Mouse (Mus musculus) heart, embryonic 16.5 days (tissue): ENCODE data around the gene Krtap5-4. TPM values are rescaled to one million over a fixed set of nuclear protein-coding genes. Genes with fewer than 3 reads are reported as not detected.
"Not testable (repeated sequence)": the region's sequence is repeated elsewhere in the genome, so short reads cannot be mapped to it uniquely, and the experiment has no call there.

Experiments
- ATAC-seq: fragments of 200-750 bp; cut with Nextera tagmentation; replicated peaks from 2 replicates; pipeline ENCODE4 v1.8.0; 2017; ENCODE audit warnings: moderate number of reproducible peaks; ENCODE audit not compliant: insufficient read depth, low FRiP score; ENCODE audit errors: extremely low read depth
- H3K27ac ChIP-seq: fragments of 300-500 bp; sonication (generic); 2 replicates; pipeline ENCODE4 v1.5.1; 2014; ENCODE audit warnings: mild to moderate bottlenecking, low read length, control low read depth, moderate library complexity
- H3K27me3 ChIP-seq: fragments of 300-500 bp; sonication (generic); 2 replicates; pipeline ENCODE4 v1.6.1; 2014; ENCODE audit warnings: low read length, mixed read lengths; ENCODE audit not compliant: control insufficient read depth, insufficient read depth
- H3K36me3 ChIP-seq: fragments of 300-500 bp; sonication (generic); 2 replicates; pipeline ENCODE4 v1.6.1; 2014; ENCODE audit not compliant: control insufficient read depth, insufficient read depth
- H3K4me1 ChIP-seq: fragments of 300-500 bp; sonication (generic); 2 replicates; pipeline ENCODE4 v1.6.1; 2014; ENCODE audit warnings: low read length, mixed read lengths; ENCODE audit not compliant: control insufficient read depth, insufficient read depth
- H3K4me2 ChIP-seq: fragments of 300-500 bp; sonication (generic); 2 replicates; pipeline ENCODE4 v1.6.1; 2014; ENCODE audit warnings: low read depth, mild to moderate bottlenecking, control low read depth, low read length
- H3K4me3 ChIP-seq: fragments of 300-500 bp; sonication (generic); 2 replicates; pipeline ENCODE4 v1.5.1; 2014; ENCODE audit warnings: mild to moderate bottlenecking, control low read depth, low read length
- H3K9ac ChIP-seq: fragments of 300-500 bp; sonication (generic); 2 replicates; pipeline ENCODE4 v1.6.1; 2014; ENCODE audit warnings: low read length, control low read depth
- H3K9me3 ChIP-seq: fragments of 300-500 bp; sonication (generic); replicated peaks from 2 replicates; pipeline ENCODE4 v1.6.1; 2016; ENCODE audit warnings: low read length; ENCODE audit not compliant: control insufficient read depth
- WGBS: fragments of 180-500 bp; shearing (Covaris S2); extraction: QIAGEN DNeasy Blood & Tissue Kit; methylation state at CpG from one replicate; pipeline ENCODE4 v1.1.7; 2014; 5-methylcytosine and 5-hydroxymethylcytosine counted together
- polyA plus RNA-seq: library from polyadenylated mRNA; unstranded; fragments of >200 nt; fragmentation: Nextera tagmentation; extraction: Ambion mirVana; gene quantifications from 2 replicates; pipeline ENCODE4 v1.2.1, GENCODE M21; 2015

The Krtap5-4 gene
- polyA plus RNA-seq: 0.18 TPM in 1 of 2 replicates, not detected in the other

DNA sequence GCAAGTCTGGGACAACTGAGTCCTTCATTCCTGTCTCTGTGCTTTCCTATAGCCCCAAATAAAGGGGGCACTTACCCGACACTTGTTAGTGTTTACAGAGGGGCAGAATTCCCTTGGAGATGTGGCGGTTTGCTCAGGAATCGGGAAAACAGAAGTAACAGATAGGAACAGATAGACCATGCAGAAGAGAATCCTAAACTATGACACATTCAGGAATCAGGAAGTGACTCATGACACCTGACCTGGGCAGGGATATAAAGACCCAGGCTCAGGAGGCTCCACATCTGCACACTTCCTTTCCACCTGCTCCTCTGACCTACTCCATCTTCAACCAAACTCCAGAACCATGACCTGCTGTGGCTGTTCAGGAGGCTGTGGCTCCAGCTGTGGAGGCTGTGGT, at the start of gene Krtap5-4:
Krtap5-4 (plus strand) TSS at position 301 of the 400 bp plus-strand sequence.
- Histone ChIP-seq H3K9ac (no peak within 1 kb of the TSS), H3K27ac (no peak within 1 kb of the TSS), H3K27me3 (no peaks in the 10 kb centered on the region), H3K36me3 (no peaks in the 10 kb centered on the region), H3K4me1 (no peaks in the 10 kb centered on the region), H3K4me3 (no peak within 1 kb of the TSS), H3K4me2 (no peak within 1 kb of the TSS), H3K9me3 (no peaks in the 10 kb centered on the region)
- ATAC-seq: no peak
- 36% methylated on average over 3 of the region's 3 CpGs for WGBS

DNA sequence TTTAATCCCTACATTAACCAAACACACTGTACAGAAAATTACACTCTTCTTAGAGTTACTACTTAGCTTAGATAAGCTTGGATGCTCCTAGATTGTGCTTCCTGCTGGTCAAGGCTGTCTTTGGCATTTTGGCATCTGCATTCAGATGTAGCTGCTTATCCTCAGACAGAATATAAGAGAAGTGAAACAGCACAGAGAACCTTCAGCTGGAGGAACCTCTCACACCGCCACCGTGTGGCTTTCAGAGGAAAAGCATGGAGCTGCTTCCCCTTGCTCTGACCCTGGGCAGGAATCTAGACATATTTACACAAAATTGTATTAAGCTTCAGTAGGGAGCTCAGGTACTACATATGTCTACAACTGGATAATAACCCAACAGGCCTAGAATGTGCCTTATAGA, 47.8 kb upstream of the Krtap5-4 start:
- no peaks in the 10 kb centered on the region for H3K36me3 ChIP-seq
- no peaks in the 10 kb centered on the region for H3K4me1 ChIP-seq
- H3K27me3 ChIP-seq: 0 out of 2 replicates have a peak, but pooled peaks cover 2% of the 10 kb centered on the region
- ATAC-seq: no peak
- H3K9me3 ChIP-seq: no peaks in the 10 kb centered on the region
- no peak overlapping the region for H3K4me3 ChIP-seq
- WGBS: 0% methylated on average over 2 of the region's 2 CpGs
- no peak overlapping the region for H3K27ac ChIP-seq
- no peak overlapping the region for H3K9ac ChIP-seq
- H3K4me2 ChIP-seq: no peak overlapping the region

DNA sequence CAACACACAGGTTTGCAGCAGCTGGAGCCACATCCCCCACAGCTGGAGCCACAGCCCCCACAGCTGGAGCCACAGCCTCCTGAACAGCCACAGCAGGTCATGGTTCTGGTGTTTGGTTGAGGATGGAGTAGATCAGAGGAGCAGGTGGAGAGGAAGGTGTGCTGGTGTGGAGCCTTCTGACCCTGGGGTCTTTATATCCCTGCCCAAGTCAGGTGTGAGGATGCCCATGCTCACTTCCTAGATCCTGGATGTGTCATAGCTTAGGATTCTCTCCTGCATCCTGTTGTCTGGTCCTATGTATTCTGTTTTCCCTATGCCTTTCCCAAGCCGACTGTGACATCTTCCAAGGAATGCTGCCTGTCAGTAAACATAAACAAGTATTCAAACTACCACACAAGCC, 45.1 kb upstream of the Krtap5-4 start, which contains the start of gene Gm2431:
Gm2431 (minus strand) TSS at position 101 of the 400 bp plus-strand sequence.
- ATAC-seq, H3K9me3 ChIP-seq, H3K4me1 ChIP-seq, H3K4me2 ChIP-seq, H3K36me3 ChIP-seq, H3K27me3 ChIP-seq, H3K27ac ChIP-seq, H3K9ac ChIP-seq, H3K4me3 ChIP-seq: not testable (repeated sequence)
- 40% methylated on average over 1 of the region's 1 CpGs for WGBS

DNA sequence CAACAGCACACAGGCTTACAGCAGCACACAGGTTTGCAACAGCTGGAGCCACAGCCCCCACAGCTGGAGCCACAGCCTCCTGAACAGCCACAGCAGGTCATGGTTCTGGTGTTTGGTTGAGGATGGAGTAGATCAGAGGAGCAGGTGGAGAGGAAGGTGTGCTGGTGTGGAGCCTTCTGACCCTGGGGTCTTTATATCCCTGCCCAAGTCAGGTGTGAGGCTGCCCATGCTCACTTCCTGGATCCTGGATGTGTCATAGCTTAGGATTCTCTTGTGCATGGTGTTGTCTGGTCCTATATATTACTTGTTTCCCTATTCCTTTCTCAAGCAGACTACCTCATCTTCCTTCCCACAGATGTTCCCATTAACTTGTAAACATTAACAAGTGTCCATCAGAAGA, 29.1 kb upstream of the Krtap5-4 start, which contains the start of gene Gm4559:
Gm4559 (minus strand) TSS at position 101 of the 400 bp plus-strand sequence.
- not testable (repeated sequence) for H3K36me3 ChIP-seq, H3K9me3 ChIP-seq, H3K27ac ChIP-seq, H3K4me2 ChIP-seq, H3K4me3 ChIP-seq, H3K27me3 ChIP-seq, H3K9ac ChIP-seq, H3K4me1 ChIP-seq, ATAC-seq

DNA sequence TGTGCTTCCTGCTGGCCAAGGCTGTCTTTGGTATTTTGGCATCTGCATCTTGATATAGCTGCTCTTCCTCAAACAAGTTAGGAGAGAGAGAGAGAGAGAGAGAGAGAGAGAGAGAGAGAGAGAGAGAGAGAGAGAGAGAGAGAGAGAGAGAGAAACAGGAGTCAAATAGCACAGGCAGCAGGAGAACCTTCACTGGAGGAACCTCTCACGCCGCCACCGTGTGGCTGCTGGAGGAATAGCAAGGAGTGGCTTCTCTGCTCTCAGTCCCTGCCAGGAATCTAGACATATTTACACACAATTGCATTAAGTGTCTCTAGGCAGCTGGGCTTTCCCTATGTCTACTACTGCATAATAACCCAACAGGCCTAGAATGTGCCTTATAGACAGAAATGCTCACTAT, 25.2 kb upstream of the Krtap5-4 start:
- H3K36me3 ChIP-seq, H3K27ac ChIP-seq, H3K4me2 ChIP-seq, H3K4me3 ChIP-seq, H3K4me1 ChIP-seq, H3K9ac ChIP-seq, ATAC-seq, H3K9me3 ChIP-seq, H3K27me3 ChIP-seq: not testable (repeated sequence)
- WGBS: 0% methylated on average over 3 of the region's 3 CpGs

DNA sequence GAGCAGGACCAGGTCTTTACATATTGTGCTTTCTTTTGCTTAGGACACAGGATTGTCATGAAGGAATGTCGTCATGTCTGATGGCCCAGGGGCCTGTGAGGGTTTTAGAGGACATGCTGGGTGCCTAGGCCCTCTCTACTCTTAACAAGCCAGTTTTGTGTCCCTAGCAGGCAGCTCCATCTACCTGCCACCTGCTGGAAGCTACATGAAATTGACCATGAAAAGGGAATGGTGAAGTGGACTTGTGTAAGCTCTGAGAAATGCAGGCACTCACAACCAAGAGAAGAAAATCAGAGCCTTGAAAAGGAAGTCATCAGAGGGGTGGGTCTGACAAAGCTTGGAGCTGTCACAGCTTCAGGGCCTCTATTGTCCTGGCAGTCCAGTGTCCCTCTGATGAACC, 24.1 kb upstream of the Krtap5-4 start:
- WGBS: 76% methylated on average over 1 of the region's 1 CpGs

DNA sequence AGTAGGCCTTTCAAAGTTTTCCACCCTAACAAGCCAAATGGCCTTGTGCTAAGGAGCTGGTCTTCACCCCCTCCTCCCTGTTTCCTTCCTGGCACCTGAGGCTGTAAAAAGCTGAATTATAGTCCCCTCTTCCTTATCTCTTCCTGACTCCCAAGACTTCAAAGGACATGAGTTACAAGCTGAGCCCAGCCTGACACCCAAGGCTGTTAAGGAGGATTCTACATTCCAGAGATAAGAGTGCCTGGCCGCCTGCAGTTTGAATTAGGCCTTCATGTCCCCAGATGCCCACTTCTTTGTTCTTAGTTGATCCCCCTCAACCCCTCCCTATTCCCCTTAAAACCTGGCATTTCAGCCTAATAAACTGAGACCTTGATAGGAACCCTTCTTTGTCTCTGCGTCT, 20.5 kb upstream of the Krtap5-4 start:
- not testable (repeated sequence) for H3K4me3 ChIP-seq, H3K27ac ChIP-seq, H3K27me3 ChIP-seq, H3K4me2 ChIP-seq, ATAC-seq, H3K36me3 ChIP-seq, H3K9ac ChIP-seq, H3K9me3 ChIP-seq
- WGBS: 27% methylated on average over 2 of the region's 2 CpGs
- peaks cover 17% of the 10 kb centered on the region for H3K4me1 ChIP-seq

More for the DNA sequence above, 24.1 kb upstream of the Krtap5-4 start:
- not testable (repeated sequence) for H3K4me2 ChIP-seq, H3K27me3 ChIP-seq, H3K9me3 ChIP-seq, H3K36me3 ChIP-seq, ATAC-seq, H3K4me3 ChIP-seq, H3K9ac ChIP-seq, H3K27ac ChIP-seq
- peaks cover 10% of the 10 kb centered on the region; the same call in 1 of the 2 replicates for H3K4me1 ChIP-seq

DNA sequence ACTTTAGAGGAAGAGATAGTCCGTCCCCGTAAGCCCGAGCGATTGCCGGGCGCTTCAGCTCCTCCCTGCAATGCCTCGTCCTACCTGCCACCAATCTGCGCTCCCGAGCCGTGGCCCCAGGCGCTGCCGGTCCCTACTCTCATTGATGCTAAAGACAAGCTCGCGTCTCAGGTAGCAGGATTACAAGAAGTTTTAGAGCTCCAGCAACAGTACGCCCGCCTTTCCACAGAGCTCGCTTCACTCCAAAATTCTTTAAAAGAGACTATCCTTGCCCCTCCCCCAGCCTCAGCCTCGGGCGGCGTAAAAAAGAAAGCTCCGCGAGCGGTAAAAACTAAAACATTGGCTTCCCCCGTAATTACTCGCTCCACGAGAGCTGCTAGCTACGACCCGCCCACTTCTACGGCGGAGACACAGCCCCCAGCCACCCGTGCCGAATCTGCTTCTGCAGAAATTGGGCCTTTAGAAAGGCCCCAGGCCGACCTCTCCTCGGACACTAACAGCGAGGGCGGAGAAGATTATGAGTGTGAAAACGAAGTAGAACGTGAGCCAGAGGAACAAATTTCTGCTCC, 19.2 kb upstream of the Krtap5-4 start:
- peak overlapping the region; percentile 84 for H3K27ac ChIP-seq
- H3K9ac ChIP-seq: peak overlapping the region; percentile 77
- H3K36me3 ChIP-seq: no peaks in the 10 kb centered on the region
- peaks cover 2% of the 10 kb centered on the region; the same call in 1 of the 2 replicates for H3K27me3 ChIP-seq
- ATAC-seq: peak; percentile 63; the same call in 1 of the 2 replicates
- under 1% methylated on average over 38 of the region's 38 CpGs for WGBS
- H3K4me3 ChIP-seq: peak overlapping the region; percentile 79
- H3K4me1 ChIP-seq: peaks cover 17% of the 10 kb centered on the region
- H3K4me2 ChIP-seq: peak overlapping the region; percentile 79
- no peaks in the 10 kb centered on the region for H3K9me3 ChIP-seq

DNA sequence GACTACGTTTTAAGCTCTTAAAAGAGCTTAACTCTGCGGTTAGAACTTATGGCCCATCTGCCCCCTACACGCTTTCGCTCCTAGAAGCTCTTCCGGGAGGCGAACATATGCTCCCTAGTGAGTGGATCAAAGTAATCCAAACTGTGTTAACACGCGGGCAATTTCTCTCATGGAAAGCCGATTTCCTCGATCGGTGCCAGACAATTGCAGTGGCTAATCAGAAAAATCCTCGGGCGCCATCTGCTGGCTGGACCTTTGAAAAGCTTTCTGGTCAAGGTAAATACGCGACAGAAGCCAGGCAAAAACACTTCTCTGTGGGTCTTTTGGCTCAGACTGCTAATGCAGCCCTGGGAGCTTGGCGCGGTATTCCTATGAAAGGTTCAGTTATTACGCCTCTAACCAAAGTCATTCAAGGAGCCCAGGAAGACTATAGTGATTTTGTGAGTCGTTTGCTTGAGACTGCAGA, 18.7 kb upstream of the Krtap5-4 start:
- peaks cover 2% of the 10 kb centered on the region; the same call in 1 of the 2 replicates for H3K27me3 ChIP-seq
- peaks cover 17% of the 10 kb centered on the region for H3K4me1 ChIP-seq
- peak overlapping the region; percentile 77 for H3K9ac ChIP-seq
- H3K36me3 ChIP-seq: no peaks in the 10 kb centered on the region
- H3K9me3 ChIP-seq: no peaks in the 10 kb centered on the region
- peak overlapping the region; percentile 84 for H3K27ac ChIP-seq
- WGBS: under 1% methylated on average over 19 of the region's 19 CpGs
- peak overlapping the region; percentile 79 for H3K4me2 ChIP-seq
- ATAC-seq: peak; percentile 71
- peak overlapping the region; percentile 79 for H3K4me3 ChIP-seq
